Mouse (Mus musculus) mouse trophoblast stem cell (cell line): ENCODE data around the gene Tram2.

Experiments
- in situ Hi-C, 2 experiments: fragments of 300-500 bp; cut with MseI, MboI; formaldehyde crosslinking; loops; 2 replicates in 1 of 2; 3 replicates in 1 of 2; pipeline ENCODE4 v1.15.1; 2025

Tram2 gene

GRCm38 (mm10) chr1:21079217-21079773 is at the start of gene Tram2:
Gene Tram2, minus strand, starts transcription at chr1:21079229.
- in situ Hi-C loops = no loop called here

- in situ Hi-C loops = no loop called here
Observed at GRCm38 (mm10) chr1:21124713-21125336, 45.8 kb upstream of the Tram2 start.

DNA sequence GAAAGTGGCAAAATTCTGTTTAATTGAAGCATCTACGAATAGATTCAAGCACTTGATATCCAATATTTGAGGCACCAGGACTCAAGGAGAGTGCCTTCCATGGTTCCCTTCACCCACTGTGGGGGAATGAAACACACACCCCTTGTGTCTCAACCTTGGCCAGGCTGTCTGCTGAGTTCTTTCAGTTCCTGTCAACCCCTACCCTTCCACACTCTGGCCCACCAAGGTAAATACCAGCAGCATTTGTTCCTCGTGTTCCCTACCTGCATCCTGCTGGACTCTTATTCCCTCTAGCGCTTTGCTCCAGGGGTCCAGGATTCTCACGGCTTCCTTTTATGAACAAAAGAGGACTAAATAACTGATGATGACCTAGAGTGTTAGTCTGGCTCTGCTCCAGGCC is 24.8 kb upstream of the Tram2 start:
- in situ Hi-C loops = no loop called here

DNA sequence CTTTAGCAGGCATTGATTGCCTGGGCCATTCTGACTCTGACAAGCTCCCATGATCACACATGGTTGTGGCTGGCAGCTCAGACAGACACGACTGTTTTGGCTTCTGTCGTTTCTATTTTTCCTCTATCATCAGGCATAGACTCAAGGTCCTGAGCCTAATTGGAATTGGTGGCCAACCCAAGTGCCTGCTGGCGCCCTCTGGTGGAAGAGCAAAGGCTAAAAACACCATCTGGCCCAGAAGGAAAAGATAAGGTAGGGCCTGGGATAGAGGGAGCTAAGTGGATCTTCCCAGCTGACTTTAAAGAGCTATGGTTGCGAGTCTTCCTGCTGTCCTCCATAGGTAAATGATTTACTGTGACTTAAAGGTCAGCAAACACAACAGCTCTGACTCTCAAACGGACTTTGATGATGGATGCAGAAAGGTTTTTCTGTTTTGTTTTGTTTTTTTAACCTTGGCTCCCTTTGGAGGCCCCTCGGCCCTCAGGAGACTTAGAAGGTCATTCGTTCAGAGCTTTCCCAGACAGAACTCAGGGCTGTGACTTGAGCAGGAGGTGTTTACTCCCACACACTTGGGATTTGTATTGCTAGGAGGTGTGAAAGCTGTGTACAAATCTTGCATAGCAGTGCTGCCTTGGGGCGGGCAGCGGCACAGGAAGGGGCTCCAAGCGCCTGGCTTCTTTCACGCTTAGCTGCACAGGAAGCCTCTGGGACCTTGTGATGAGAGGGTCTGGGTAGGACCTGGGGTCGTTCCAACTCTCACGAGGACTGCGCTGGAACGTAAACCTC is 22.4 kb upstream of the Tram2 start:
- in situ Hi-C loops = no loop called here

DNA sequence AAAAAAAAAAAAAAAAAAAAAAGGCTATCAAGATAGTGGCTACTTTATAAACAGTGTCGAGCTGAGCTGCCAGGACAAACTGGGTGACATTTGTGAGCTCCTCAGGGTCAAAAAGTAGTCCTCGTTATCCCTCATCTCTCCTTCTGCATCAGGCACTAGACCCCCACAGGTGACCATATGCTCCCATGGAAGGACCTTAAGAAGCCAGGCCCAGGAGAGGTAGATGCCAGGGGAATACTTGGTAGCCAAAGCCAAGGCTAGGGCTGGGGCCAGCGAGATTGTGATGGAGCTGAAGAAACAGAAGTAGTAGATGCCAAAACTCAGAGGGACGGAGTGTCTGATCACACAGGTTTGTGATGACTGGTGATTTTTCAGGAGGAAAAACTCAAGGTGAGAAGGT is 21.7 kb upstream of the Tram2 start:
- in situ Hi-C loops = no loop called here

DNA sequence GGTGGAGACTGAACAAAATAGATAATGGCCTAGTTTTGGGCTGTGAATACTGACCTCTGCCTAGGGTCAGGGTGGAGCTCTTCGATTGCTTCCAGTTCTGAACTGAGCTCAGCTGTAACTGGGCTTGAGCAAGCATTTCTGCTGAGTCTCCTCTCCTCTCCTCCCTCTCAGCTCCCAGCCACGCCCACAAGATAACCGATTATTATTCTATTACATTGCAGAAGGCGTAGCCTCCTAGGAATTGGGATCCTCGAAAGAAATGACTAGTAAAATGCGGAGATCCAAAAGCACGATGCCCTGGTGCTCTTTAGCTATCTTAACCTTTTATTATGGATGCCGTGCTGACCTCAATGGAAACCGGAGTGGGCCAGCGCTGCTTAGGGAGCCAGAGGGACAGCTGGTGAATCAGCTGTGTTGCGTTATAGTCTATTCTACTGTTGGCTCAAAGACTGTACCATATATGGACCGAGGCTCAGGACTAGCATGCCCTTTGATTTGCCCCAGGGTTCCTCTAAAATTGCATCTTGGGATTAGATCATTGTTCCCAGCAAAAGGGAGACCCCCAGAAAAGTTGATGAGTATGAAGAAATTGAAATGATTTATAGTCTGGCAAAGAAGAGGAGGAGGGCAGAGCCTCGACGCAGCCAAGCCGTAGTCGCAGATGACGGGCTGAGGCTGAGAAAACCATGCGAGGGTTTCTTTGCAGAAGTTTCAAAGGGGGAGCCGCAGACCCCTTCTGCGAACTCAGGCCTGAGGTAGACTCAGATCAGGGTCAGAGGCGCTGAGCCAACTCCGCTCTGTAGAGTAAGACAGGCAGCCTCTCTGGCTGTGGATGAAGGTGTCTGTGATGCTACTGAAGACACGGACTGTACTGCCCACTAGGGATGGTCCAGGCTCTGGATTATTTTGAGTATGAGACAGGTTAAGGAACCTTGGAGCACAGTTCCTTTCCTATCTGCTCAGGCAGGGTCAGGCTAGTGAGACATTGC is 18.3 kb upstream of the Tram2 start:
- in situ Hi-C loops = no loop called here

DNA sequence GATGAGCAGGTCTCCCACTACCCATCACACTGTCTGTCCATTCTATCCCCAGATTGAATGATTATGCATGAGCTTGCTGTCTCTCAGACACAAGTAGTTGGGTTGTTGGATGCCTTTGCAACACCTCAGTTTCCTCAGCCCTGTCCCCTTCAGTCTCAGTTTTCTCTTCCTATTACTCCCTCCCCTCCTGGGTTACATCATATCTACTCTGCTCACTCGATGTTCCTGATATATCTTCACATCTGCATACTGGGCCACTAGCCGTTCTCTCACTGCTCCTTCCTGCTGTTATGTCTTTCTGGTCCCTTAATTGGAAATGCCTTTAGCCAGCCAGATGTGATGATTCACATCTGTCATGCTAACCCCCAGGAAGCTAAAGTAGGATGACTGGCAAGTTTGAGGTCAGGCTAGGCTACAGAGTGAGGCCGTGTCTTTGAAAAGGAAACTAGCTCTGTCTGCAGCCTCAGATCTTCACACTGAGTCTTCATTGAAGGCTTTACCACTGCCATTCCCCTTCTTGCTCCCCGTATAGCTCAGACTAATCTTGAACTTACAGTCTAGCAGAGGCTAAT is 15.7 kb upstream of the Tram2 start:
- in situ Hi-C loops = no loop called here

DNA sequence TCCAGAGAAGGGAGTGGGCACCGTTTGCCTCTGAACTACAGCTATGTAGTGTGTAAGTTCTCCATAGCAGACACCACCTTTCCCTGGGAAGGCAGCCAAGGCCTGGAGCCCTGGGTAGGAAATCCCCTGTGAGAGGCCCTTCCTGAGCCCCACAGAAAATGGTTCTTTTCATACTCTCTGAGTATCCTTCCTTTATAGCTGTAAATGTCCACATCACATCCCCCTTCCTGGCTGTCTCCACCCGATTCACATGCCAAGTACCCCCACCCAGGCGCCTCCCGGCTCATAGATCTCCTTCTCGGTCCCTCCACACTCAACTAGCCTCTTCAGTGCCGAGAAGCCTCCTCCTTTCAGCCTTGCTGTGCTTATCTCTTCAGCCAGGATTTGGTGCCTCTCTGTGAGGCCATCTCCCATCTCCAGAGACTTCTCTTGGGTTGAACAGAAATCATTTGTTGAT is 10.7 kb upstream of the Tram2 start:
- in situ Hi-C loops = no loop called here

DNA sequence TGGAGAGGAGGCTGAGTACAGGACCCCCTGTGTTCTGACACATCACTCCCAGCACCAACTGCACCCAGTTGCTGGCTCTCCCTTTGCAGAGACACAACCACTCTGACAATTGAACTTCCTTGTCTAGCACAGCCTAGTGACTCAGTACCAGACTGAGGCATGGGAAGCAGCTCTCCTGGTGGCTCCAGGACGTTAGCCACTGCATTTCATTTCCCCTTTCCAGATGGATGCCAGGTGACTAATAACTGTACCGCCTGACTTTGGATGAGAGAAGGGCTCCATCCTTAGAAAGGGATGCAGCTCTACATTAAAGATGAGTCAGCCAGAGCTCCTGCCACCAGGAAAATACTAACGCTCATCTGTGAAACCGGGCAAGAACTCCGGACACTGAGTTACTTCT is 7.3 kb upstream of the Tram2 start:
- in situ Hi-C loops = no loop called here

DNA sequence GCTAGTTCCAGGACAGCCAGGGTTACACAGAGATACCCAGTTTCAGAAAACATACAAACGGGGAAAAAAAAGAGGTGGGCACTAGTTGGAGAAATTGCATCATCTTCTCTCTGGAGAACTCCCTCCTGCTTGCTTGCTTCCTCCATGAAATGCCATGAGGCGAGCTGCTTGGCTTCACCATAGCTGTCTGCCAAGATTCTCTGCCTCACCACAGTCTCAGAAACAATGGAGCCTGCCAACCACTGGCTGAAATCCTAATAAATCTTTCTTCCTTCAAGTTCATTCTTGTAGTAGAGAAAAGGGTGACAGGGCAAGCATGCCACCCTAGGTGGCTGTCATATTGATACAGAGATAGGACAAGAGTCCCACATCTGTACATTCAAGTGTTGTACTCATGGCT is 5.6 kb upstream of the Tram2 start:
- in situ Hi-C loops = no loop called here

DNA sequence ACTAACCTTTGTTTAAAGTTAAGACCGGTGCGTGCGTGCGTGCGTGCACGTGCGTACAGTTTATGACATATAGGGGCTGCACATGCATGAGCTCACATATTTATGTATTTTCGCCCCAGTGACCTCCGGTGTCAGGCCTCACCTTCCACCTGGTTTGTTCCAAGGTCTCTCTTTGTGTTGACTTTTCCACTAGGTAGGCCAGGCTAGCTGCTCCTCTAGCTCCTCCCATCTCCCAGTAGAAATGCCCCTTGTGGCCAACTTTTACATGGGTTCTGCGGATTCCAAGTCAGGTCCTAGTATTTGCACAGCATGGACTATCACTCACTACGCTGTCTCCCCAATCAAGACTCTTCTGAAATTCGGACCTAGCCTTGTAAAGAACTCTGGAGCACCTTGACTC is 1.3 kb upstream of the Tram2 start:
- in situ Hi-C loops = no loop called here

DNA sequence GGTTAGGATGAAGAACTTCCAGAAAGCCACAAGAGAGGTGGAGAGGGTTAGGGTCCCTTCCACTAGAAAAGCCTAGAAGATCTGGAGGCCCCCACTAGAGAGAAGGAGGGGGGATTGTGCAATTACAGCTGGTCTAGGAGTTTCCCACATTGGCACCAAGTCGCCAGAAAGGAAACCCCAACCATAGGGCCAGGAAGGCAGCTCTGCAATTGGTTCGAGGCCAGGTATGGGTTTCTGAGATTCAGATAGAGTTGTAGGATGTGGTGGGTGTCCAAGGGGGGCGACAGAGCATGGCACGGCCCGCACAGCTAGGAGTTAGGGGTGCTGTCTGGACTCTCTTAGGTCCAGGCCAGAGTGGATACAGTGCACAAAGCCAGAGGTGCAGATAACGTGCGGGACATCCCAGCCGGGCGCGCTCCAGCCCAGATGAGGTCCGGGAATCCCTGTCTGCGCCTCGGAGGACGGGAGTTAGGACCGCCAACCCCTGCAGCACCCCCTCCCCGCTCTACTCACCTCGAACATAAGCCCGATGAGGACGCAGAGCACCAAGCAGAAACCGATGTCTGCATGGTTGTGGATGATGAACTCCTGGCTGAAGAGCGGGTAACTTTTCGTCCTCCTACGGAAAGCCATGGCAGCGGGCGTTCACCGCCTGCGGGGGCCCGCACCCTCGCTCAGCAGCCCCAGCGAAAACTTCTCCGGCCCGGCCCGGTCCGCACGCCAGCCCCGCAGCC is 381 bp downstream of the Tram2 start:
- in situ Hi-C loops = no loop called here

GRCm38 (mm10) chr1:21077619-21078018 is 1.4 kb downstream of the Tram2 start:
- in situ Hi-C loops = no loop called here

DNA sequence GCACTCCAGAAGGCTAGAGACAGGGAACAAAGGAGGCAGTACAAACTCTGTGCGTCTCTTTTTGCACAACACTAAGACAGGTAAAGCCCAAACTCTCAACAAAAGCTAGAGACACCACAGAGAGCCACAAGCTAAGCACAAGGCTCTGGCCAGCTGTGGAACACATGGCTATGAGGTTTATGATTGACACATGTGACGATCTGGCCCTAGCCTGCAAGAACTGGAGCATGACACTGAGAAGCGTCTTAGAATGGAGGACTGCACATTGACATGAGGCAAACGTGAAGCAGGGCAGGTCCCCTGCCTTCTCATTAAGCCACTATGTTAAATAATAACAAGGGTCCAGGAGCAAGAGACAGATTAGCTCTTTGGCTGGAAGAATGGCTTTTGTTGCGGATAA is 1.8 kb downstream of the Tram2 start:
- in situ Hi-C loops = no loop called here

- in situ Hi-C loops = no loop called here
Observed at GRCm38 (mm10) chr1:21075986-21076495, 3.0 kb downstream of the Tram2 start.

GRCm38 (mm10) chr1:21074231-21074630 is 4.8 kb downstream of the Tram2 start:
- in situ Hi-C loops = no loop called here

GRCm38 (mm10) chr1:21072875-21073444 is 6.1 kb downstream of the Tram2 start:
- in situ Hi-C loops = no loop called here

DNA sequence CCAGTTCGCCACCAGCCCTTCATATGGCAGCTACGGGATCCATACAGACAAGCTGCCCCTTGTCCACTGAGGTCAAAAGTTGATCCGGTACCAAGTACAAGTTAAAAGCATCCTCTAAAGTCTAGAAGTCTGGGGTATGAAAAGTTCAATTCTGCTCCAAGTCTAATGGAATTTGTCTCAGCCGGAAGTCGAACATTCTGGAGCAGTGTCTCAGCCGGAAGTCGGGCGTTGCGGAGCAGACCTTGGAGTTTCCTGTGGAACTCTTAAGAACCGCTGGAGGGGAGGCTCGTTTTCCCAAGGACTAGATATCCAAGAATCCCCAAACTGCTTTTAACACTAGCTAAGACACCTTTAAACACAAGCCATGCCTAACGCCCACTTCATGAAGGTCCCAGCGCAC is 8.4 kb downstream of the Tram2 start:
- in situ Hi-C loops = no loop called here

DNA sequence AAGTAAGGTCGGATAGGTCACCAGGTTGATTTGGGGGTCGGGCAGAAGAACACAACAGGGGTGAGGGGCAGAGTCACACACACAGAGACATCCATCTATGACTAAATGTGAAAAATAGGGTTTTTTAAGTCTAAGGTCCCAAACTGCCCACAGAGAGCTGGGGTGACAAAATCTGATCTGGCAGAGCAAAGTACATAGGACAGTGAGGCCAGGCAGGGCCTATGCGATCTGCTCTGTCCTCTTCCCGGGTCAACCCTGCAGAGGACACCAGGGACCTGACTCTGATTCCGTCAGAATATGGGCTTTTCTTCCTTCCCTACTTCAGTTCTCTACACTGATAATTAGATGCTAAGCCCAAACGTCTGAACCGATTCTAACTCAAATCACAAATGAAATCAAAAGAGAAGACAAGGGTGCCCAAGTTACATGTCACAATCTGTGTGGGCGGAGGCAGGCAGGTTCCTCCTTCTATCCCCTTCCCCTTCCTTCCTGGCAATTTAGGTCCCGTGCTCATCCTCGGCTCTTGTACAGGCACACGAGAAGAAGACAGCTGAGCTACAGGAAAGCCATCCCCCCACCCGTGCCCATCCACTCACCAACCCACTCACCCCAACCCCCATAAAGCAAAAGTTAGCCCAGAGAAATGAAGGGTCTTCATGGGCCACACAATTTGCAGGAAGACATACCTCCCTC is 9.1 kb downstream of the Tram2 start:
- in situ Hi-C loops = no loop called here

- in situ Hi-C loops = no loop called here
Observed at GRCm38 (mm10) chr1:21068491-21068890, 10.5 kb downstream of the Tram2 start.
